Mouse (Mus musculus) right cerebral cortex, adult 2 months (tissue): ENCODE results near the gene Pmm2.
A peak's percentile ranks its signal among the peaks of the same experiment; 100 is the strongest.

Experiments used
- DNase-seq, 2 experiments: peaks; one replicate each; pipeline ENCODE4 v3.0.0; 2021 to 2022; ENCODE audit warnings: low spot score in 2 of 2

Pmm2 gene

GRCm38 (mm10) chr16:8637217-8638051, at the start of gene Pmm2, which contains the start of gene Tmem186:
Pmm2 (plus strand) TSS chr16:8637674.
Tmem186 (minus strand) TSS chr16:8637712.
- peak; percentile 87 to 89 for DNase-seq

GRCm38 (mm10) chr16:8595411-8595810, 42.1 kb upstream of the Pmm2 start:
- DNase-seq: peak; percentile 63 to 68

GRCm38 (mm10) chr16:8596336-8596735, 41.1 kb upstream of the Pmm2 start:
- DNase-seq: peak; percentile 38 to 39

GRCm38 (mm10) chr16:8597516-8597915, 40.0 kb upstream of the Pmm2 start:
- no peak for DNase-seq

- DNase-seq: no peak
Observed at GRCm38 (mm10) chr16:8603789-8604188, 33.7 kb upstream of the Pmm2 start.

GRCm38 (mm10) chr16:8610397-8610796, 27.1 kb upstream of the Pmm2 start:
- DNase-seq: no peak

GRCm38 (mm10) chr16:8612214-8613005, 25.1 kb upstream of the Pmm2 start:
- no peak for DNase-seq

- DNase-seq: no peak
Observed at GRCm38 (mm10) chr16:8613039-8613438, 24.4 kb upstream of the Pmm2 start.

GRCm38 (mm10) chr16:8613447-8613846, 24.0 kb upstream of the Pmm2 start:
- DNase-seq: no peak

GRCm38 (mm10) chr16:8619659-8620314, 17.7 kb upstream of the Pmm2 start:
- no peak for DNase-seq

- DNase-seq: no peak
Observed at GRCm38 (mm10) chr16:8620315-8621115, 17.0 kb upstream of the Pmm2 start.

GRCm38 (mm10) chr16:8630419-8630818, 7.1 kb upstream of the Pmm2 start:
- no peak for DNase-seq

GRCm38 (mm10) chr16:8631428-8631827, 6.0 kb upstream of the Pmm2 start:
- no peak for DNase-seq

- no peak for DNase-seq
Observed at GRCm38 (mm10) chr16:8636867-8637216, 632 bp upstream of the Pmm2 start.

GRCm38 (mm10) chr16:8638131-8638530, 657 bp downstream of the Pmm2 start:
- DNase-seq: no peak

- no peak for DNase-seq
Observed at GRCm38 (mm10) chr16:8639466-8640191, 2.2 kb downstream of the Pmm2 start.

GRCm38 (mm10) chr16:8643855-8644254, 6.4 kb downstream of the Pmm2 start:
- DNase-seq: peak; percentile 48 to 64

GRCm38 (mm10) chr16:8645546-8645945, 8.1 kb downstream of the Pmm2 start:
- DNase-seq: no peak

- DNase-seq: no peak
Observed at GRCm38 (mm10) chr16:8650007-8650406, 12.5 kb downstream of the Pmm2 start.

- no peak for DNase-seq
Observed at GRCm38 (mm10) chr16:8655108-8655507, 17.6 kb downstream of the Pmm2 start.

- no peak for DNase-seq
Observed at GRCm38 (mm10) chr16:8655599-8655998, 18.1 kb downstream of the Pmm2 start.
